Mouse (Mus musculus): Measurements from ENCODE around the gene Spink8. TPM values are rescaled to one million over a fixed set of nuclear protein-coding genes. Genes with fewer than 3 reads are reported as not detected.

Spink8 gene
- total and polyA plus RNA-seq, 3 experiments = not detected

- TF ChIP-seq ZKSCAN1 (IDR thresholded peaks at IDR 0.05; ENCODE audit: low read depth, low read length) = no peak
- peak; percentile 30 to 95; a peak in 3 of 4 replicates for TF ChIP-seq POLR2A (IDR thresholded peaks at IDR 0.05; ENCODE audit: control insufficient read depth in 1 of 2, insufficient read depth in 1 of 2, low read depth in 1 of 2, low read length in 2 of 2, poor library complexity in 1 of 2)
- no peak for TF ChIP-seq ZNF384 (IDR thresholded peaks at IDR 0.05; ENCODE audit: low read depth, low read length)
Observed at GRCm38 (mm10) chr9:109832391-109833087, 20.5 kb downstream of the Spink8 start, which contains the start of gene Nme6 (continued).

- TF ChIP-seq TCF12 (IDR thresholded peaks at IDR 0.05; ENCODE audit: low read depth, low read length) = 0 out of 2 replicates have a peak, but pooled peaks have one; percentile 0
- TF ChIP-seq TBP (IDR thresholded peaks at IDR 0.05; ENCODE audit: low read depth, low read length) = no peak
- TF ChIP-seq E2F4 (IDR thresholded peaks at IDR 0.05; ENCODE audit: borderline replicate concordance, low read depth, low read length) = peak; percentile 69; the same call in 1 of the 2 replicates
- no peak for DNase-seq (ENCODE audit: low read depth, low spot score)
Observed at GRCm38 (mm10) chr9:109833088-109833412, 21.0 kb downstream of the Spink8 start.

GRCm38 (mm10) chr9:109849312-109849758 is 37.3 kb downstream of the Spink8 start, which contains the start of gene Camp:
Gene Camp, minus strand, starts transcription at chr9:109849617.
- Histone ChIP-seq H3K36me3 (ENCODE audit: control insufficient read depth in 1 of 2, insufficient read depth in 2 of 2, low read length in 2 of 2) (no peaks in the 10 kb centered on the region), H3K27ac (ENCODE audit: control insufficient read depth, low read depth, low read length) (no peak within 1 kb of the TSS), H3K27me3 (ENCODE audit: control insufficient read depth in 1 of 2, insufficient read depth in 2 of 2, low read length in 2 of 2) (no peaks in the 10 kb centered on the region), H3K9me3 (replicated peaks; ENCODE audit: insufficient read depth, low read length) (no peaks in the 10 kb centered on the region), H3K9ac (ENCODE audit: control insufficient read depth, low read depth, low read length, poor library complexity, severe bottlenecking) (no peak within 1 kb of the TSS), H3K4me1 (ENCODE audit: control insufficient read depth in 1 of 2, insufficient read depth in 2 of 2, low read length in 2 of 2) (no peaks in the 10 kb centered on the region), H3K79me2 (ENCODE audit: control insufficient read depth, insufficient read depth, low read length, poor library complexity) (no peaks in the 10 kb centered on the region), H3K4me3 (ENCODE audit: control insufficient read depth in 1 of 2, insufficient read depth in 1 of 2, low read depth in 2 of 2, low read length in 2 of 2) (no peak within 1 kb of the TSS)
- TF ChIP-seq TBP (IDR thresholded peaks at IDR 0.05; ENCODE audit: low read depth, low read length) (no peak), SIN3A (IDR thresholded peaks at IDR 0.05; ENCODE audit: low read length) (no peak), USF2 (IDR thresholded peaks at IDR 0.05; ENCODE audit: borderline replicate concordance in 1 of 2, insufficient read depth in 1 of 2, low read depth in 1 of 2, low read length in 2 of 2) (no peak), HCFC1 (IDR thresholded peaks at IDR 0.05; ENCODE audit: low read depth, low read length) (no peak)
- no peak for DNase-seq (ENCODE audit: low read depth, low spot score)

More at GRCm38 (mm10) chr9:109833088-109833412, 21.0 kb downstream of the Spink8 start:
- Histone ChIP-seq H3K4me1 (ENCODE audit: control insufficient read depth in 1 of 2, insufficient read depth in 2 of 2, low read length in 2 of 2) (no peaks in the 10 kb centered on the region), H3K27ac (ENCODE audit: control insufficient read depth, low read depth, low read length) (peak overlapping the region; percentile 63), H3K79me2 (ENCODE audit: control insufficient read depth, insufficient read depth, low read length, poor library complexity) (peaks cover 3% of the 10 kb centered on the region), H3K36me3 (ENCODE audit: control insufficient read depth in 1 of 2, insufficient read depth in 2 of 2, low read length in 2 of 2) (peaks cover 0 to 3% of the 10 kb centered on the region in 2 experiments; a peak in 2 of 4 replicates), H3K9me3 (replicated peaks; ENCODE audit: insufficient read depth, low read length) (no peaks in the 10 kb centered on the region), H3K27me3 (ENCODE audit: control insufficient read depth in 1 of 2, insufficient read depth in 2 of 2, low read length in 2 of 2) (no peaks in the 10 kb centered on the region), H3K9ac (ENCODE audit: control insufficient read depth, low read depth, low read length, poor library complexity, severe bottlenecking) (peak overlapping the region; percentile 85), H3K4me3 (ENCODE audit: control insufficient read depth in 1 of 2, insufficient read depth in 1 of 2, low read depth in 2 of 2, low read length in 2 of 2) (peak overlapping the region; percentile 62 to 74)

GRCm38 (mm10) chr9:109850099-109850498 is 38.0 kb downstream of the Spink8 start:
- Histone ChIP-seq H3K36me3 (ENCODE audit: control insufficient read depth in 1 of 2, insufficient read depth in 2 of 2, low read length in 2 of 2) (no peaks in the 10 kb centered on the region), H3K9ac (ENCODE audit: control insufficient read depth, low read depth, low read length, poor library complexity, severe bottlenecking) (no peak overlapping the region), H3K27me3 (ENCODE audit: control insufficient read depth in 1 of 2, insufficient read depth in 2 of 2, low read length in 2 of 2) (no peaks in the 10 kb centered on the region), H3K4me1 (ENCODE audit: control insufficient read depth in 1 of 2, insufficient read depth in 2 of 2, low read length in 2 of 2) (no peaks in the 10 kb centered on the region), H3K27ac (ENCODE audit: control insufficient read depth, low read depth, low read length) (no peak overlapping the region), H3K4me3 (ENCODE audit: control insufficient read depth in 1 of 2, insufficient read depth in 1 of 2, low read depth in 2 of 2, low read length in 2 of 2) (no peak overlapping the region), H3K9me3 (replicated peaks; ENCODE audit: insufficient read depth, low read length) (no peaks in the 10 kb centered on the region), H3K79me2 (ENCODE audit: control insufficient read depth, insufficient read depth, low read length, poor library complexity) (no peaks in the 10 kb centered on the region)
- TF ChIP-seq RAD21 (IDR thresholded peaks at IDR 0.05; ENCODE audit: low read depth, low read length) = no peak
- no peak for TF ChIP-seq EP300 (IDR thresholded peaks at IDR 0.05; ENCODE audit: low read depth in 1 of 2, low read length in 2 of 2)
- no peak for DNase-seq (ENCODE audit: low read depth, low spot score)

Measured in MEL (cell line).